Mouse (Mus musculus) forebrain, embryonic 14.5 days (tissue): Measurements from ENCODE around the gene Gm49384. TPM values are rescaled to one million over a fixed set of nuclear protein-coding genes. Genes with fewer than 3 reads are reported as not detected.

Source experiments
- ATAC-seq: fragments of 200-750 bp; cut with Nextera tagmentation; 2 replicates; pipeline ENCODE4 v1.8.0; 2017; ENCODE audit warnings: mild to moderate bottlenecking, moderate library complexity
- DNase-seq: peaks from one replicate; pipeline ENCODE4 v3.0.0-alpha.2; 2015; ENCODE audit warnings: low spot score
- H3K27ac ChIP-seq: fragments of 300-500 bp; sonication (generic); 2 replicates; pipeline ENCODE4 v1.5.1; 2014; ENCODE audit warnings: low read depth, mild to moderate bottlenecking, control low read depth, low read length, moderate library complexity
- H3K27me3 ChIP-seq: fragments of 300-500 bp; sonication (generic); replicated peaks from 2 replicates; pipeline ENCODE4 v1.6.1; 2014; ENCODE audit warnings: low read length, control low read depth, mixed read lengths; ENCODE audit not compliant: control insufficient read depth, insufficient read depth
- H3K36me3 ChIP-seq: fragments of 300-500 bp; sonication (generic); 2 replicates; pipeline ENCODE4 v1.6.1; 2014; ENCODE audit warnings: low read length, control low read depth; ENCODE audit not compliant: control insufficient read depth, insufficient read depth
- H3K4me1 ChIP-seq: fragments of 300-500 bp; sonication (generic); 2 replicates; pipeline ENCODE4 v1.6.1; 2014; ENCODE audit warnings: antibody characterized with exemption, low read length, control low read depth; ENCODE audit not compliant: control insufficient read depth, insufficient read depth
- H3K4me2 ChIP-seq: fragments of 300-500 bp; sonication (generic); 2 replicates; pipeline ENCODE4 v1.6.1; 2014; ENCODE audit warnings: mild to moderate bottlenecking, control low read depth, low read length
- H3K4me3 ChIP-seq: fragments of 300-500 bp; sonication (generic); 2 replicates; pipeline ENCODE4 v1.5.1; 2014; ENCODE audit warnings: low read depth, low read length, control low read depth
- H3K9ac ChIP-seq: fragments of 300-500 bp; sonication (generic); 2 replicates; pipeline ENCODE4 v1.6.1; 2014; ENCODE audit warnings: mild to moderate bottlenecking, low read length, control low read depth, moderate library complexity
- H3K9me3 ChIP-seq: fragments of 300-500 bp; sonication (generic); replicated peaks from 2 replicates; pipeline ENCODE4 v1.6.1; 2016; ENCODE audit warnings: low read length, control low read depth, mixed read lengths; ENCODE audit not compliant: control insufficient read depth
- WGBS: fragments of 180-500 bp; shearing (Covaris S2); extraction: QIAGEN DNeasy Blood & Tissue Kit; methylation state at CpG from one replicate; pipeline ENCODE4 v1.1.7; 2014; 5-methylcytosine and 5-hydroxymethylcytosine counted together
- microRNA-seq: library from miRNA; unstranded; fragments of <30 nt; microRNA quantifications from one replicate; pipeline ENCODE4, GENCODE M21; 2016
- polyA plus RNA-seq: library from polyadenylated mRNA; unstranded; fragments of >200 nt; fragmentation: Nextera tagmentation; extraction: Ambion mirVana; gene quantifications from 2 replicates; pipeline ENCODE4 v1.2.1, GENCODE M21; 2014

The Gm49384 gene
- polyA plus RNA-seq, 1 experiment from 2014 or later: 22.1 TPM

- no peaks in the 10 kb centered on the region for H3K36me3 ChIP-seq
- H3K9me3 ChIP-seq: no peaks in the 10 kb centered on the region
- H3K4me2 ChIP-seq: no peak overlapping the region
- no peak overlapping the region for H3K27ac ChIP-seq
- H3K4me3 ChIP-seq: no peak overlapping the region
- WGBS: 89% methylated on average over 13 of the region's 13 CpGs
- ATAC-seq: no peak
- no peaks in the 10 kb centered on the region for H3K27me3 ChIP-seq
- H3K4me1 ChIP-seq: no peaks in the 10 kb centered on the region
- no peak overlapping the region for H3K9ac ChIP-seq
- DNase-seq: no peak
These were observed 54.0 kb downstream of the Gm49384 start for GRCm38 (mm10) chr12:69150049-69150448.

- Histone ChIP-seq H3K27ac (no peak overlapping the region), H3K27me3 (no peaks in the 10 kb centered on the region), H3K4me2 (no peak overlapping the region), H3K36me3 (no peaks in the 10 kb centered on the region), H3K4me1 (no peaks in the 10 kb centered on the region), H3K9ac (no peak overlapping the region), H3K9me3 (no peaks in the 10 kb centered on the region), H3K4me3 (no peak overlapping the region)
- ATAC-seq (no peak), DNase-seq (no peak)
- 93% methylated on average over 5 of the region's 5 CpGs for WGBS
These were observed 56.8 kb downstream of the Gm49384 start for GRCm38 (mm10) chr12:69147166-69147735.

GRCm38 (mm10) chr12:69143460-69143859 is 60.6 kb downstream of the Gm49384 start:
- 86% methylated on average over 6 of the region's 6 CpGs for WGBS
- ATAC-seq (no peak), DNase-seq (no peak)
- H3K4me2 ChIP-seq: no peak overlapping the region
- no peak overlapping the region for H3K27ac ChIP-seq
- H3K36me3 ChIP-seq: no peaks in the 10 kb centered on the region
- no peak overlapping the region for H3K4me3 ChIP-seq
- H3K9me3 ChIP-seq: no peaks in the 10 kb centered on the region
- no peaks in the 10 kb centered on the region for H3K4me1 ChIP-seq
- H3K27me3 ChIP-seq: no peaks in the 10 kb centered on the region
- H3K9ac ChIP-seq: no peak overlapping the region

- DNase-seq: no peak
- Histone ChIP-seq H3K4me1 (no peaks in the 10 kb centered on the region), H3K27ac (no peak overlapping the region), H3K4me2 (no peak overlapping the region), H3K9ac (no peak overlapping the region), H3K36me3 (no peaks in the 10 kb centered on the region), H3K4me3 (no peak overlapping the region), H3K27me3 (no peaks in the 10 kb centered on the region), H3K9me3 (no peaks in the 10 kb centered on the region)
- ATAC-seq: no peak
- WGBS: 93% methylated on average over 7 of the region's 7 CpGs
These were observed 64.2 kb downstream of the Gm49384 start for GRCm38 (mm10) chr12:69139841-69140240.

Small RNA genes within 50 kb of the gene (microRNA-seq; reads per million reads assigned to microRNA genes)
- gene Gm47287 (not detected), gene Gm47295 (not detected)

Other genes with a start within 250 kb of the Gm49384 start
- 1,099 and 1,463 TPM in 2 replicates for gene Rps29, start 45.1 kb downstream of the Gm49384 start, polyA plus RNA-seq
- 12.6 and 15.8 TPM in 2 replicates for gene Lrr1, start 35.5 kb downstream of the Gm49384 start, polyA plus RNA-seq
- gene Rpl36al, start 20.2 kb downstream of the Gm49384 start, polyA plus RNA-seq: 338 and 389 TPM in 2 replicates
- gene Mgat2, start 20.1 kb downstream of the Gm49384 start, polyA plus RNA-seq: 35.5 and 38.6 TPM in 2 replicates
- gene Gm49383, start 7.2 kb downstream of the Gm49384 start, polyA plus RNA-seq: 22.7 and 26.1 TPM in 2 replicates
- gene Dnaaf2, start 5.8 kb downstream of the Gm49384 start, polyA plus RNA-seq: 5.2 TPM in 2 replicates
- gene Pole2, start 23.9 kb upstream of the Gm49384 start, polyA plus RNA-seq: 11.3 and 13.9 TPM in 2 replicates
- gene Klhdc1, start 36.9 kb upstream of the Gm49384 start, polyA plus RNA-seq: 10.6 and 11.9 TPM in 2 replicates
- 286 TPM in 2 replicates for gene Klhdc2, start 92.4 kb upstream of the Gm49384 start, polyA plus RNA-seq
- 67.4 and 80.0 TPM in 2 replicates for gene Nemf, start 152.9 kb upstream of the Gm49384 start, polyA plus RNA-seq
- 33.8 and 34.5 TPM in 2 replicates for gene Arf6, start 167.9 kb upstream of the Gm49384 start, polyA plus RNA-seq
- 0.83 and 1.3 TPM in 2 replicates for gene Gm9887, start 168.2 kb upstream of the Gm49384 start, polyA plus RNA-seq